Mouse (Mus musculus): ENCODE data around the gene Sh2d3c.

Sh2d3c gene

DNA sequence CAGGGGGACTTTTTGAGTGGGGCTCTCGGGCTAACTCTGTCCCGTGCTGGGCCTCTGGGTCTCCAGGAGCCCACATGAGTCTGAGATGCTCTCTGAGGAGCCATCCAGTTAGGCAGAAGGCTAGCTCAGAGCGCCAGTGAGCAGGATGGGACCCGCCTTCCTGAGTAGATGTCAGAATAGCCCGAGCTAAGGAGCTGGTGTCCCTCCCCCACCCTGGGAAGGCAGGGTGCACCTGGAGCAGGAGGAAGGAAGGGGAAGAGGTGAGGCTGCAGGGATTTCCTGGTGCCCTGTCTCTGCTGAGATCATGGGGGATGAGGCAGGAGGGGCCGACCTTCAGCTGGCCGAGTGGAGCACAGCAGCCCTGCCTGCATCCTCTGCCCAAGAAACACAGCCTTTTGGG lies 7.6 kb downstream of the Sh2d3c start:
- no peak for DNase-seq

DNA sequence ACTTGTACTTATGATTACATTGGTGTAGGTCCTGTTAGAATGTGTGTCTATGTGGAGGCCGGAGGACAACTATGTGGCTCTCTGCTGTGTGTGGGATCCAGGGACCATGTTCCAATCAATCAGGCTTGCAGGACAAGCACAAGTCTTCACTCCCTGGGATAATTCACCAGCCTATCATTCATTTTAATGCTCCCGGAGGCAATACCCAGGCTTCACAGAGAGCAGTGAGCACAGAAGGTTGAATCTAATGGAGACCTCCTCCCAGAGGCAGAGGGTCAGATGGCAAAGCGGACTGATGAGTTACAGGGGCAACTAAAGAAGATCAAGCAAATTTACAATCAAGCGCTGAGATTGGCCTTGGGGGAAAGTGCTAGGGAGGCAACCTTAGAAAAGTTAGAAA lies 8.7 kb downstream of the Sh2d3c start:
- DNase-seq: no peak

- DNase-seq: no peak
These were observed 10.0 kb downstream of the Sh2d3c start for GRCm38 (mm10) chr2:32730854-32731253.

DNA sequence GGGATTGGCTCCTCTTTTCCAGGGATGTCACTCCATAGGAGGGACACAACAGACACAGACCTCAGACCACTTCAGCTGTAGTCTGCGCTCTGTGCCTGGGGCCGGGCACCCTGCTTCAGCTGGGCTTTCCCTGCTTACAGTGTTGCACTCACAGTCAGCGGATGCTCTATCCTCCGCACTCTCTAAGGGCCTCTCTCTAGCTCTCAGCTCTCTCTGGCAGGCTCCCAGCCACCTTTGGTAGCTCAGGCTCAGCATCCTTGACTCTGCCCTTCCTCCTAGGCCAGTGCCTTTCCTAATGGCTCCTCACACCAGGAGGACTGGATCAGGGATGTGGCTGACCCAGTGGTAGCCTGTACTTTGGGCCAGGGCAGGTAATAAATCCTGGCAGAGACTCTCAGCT lies 11.1 kb downstream of the Sh2d3c start:
- no peak for DNase-seq

DNA sequence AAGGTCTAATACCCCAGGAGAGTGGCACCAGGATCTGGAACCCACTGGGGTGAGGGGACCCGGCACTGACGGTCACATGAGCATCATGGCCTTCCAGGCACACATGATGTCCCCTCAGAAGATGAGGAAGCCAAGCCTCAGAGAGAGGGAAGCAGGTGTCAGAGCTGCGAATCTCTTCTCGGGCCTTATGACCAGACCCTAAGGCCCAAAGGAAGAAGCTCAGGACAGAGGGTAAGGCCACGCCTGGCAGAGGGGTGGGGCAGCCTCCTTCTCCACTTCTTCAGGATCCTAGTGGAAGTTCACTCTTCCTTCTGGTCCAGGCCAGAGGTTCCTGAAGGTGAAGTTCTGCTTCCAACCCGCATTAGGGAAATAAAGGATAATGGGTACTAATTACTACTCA lies 11.8 kb downstream of the Sh2d3c start:
- DNase-seq: no peak

- DNase-seq: no peak
These were observed 13.6 kb downstream of the Sh2d3c start for GRCm38 (mm10) chr2:32734480-32734879.

DNA sequence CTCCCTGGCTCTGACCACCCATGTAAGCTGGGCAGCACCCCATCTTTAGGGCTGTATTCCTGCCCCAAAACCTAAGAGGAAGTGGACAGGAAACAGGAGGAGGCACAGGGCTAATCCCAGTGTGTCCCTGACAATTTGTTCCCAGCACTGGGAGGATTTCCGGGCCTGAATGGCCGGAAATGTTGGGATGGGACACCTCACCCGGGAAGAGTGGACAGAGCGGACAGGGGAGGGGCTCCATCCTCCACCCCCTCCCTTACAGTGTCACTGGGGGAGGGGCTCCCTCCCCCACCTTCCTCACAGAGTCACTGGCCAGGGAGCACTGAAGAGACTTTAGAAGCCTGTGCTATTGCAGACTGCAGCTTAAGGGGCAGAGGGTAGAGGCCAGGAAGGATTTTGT lies 14.1 kb downstream of the Sh2d3c start:
- no peak for DNase-seq

GRCm38 (mm10) chr2:32736306-32736829 lies 15.5 kb downstream of the Sh2d3c start:
- DNase-seq: no peak

DNA sequence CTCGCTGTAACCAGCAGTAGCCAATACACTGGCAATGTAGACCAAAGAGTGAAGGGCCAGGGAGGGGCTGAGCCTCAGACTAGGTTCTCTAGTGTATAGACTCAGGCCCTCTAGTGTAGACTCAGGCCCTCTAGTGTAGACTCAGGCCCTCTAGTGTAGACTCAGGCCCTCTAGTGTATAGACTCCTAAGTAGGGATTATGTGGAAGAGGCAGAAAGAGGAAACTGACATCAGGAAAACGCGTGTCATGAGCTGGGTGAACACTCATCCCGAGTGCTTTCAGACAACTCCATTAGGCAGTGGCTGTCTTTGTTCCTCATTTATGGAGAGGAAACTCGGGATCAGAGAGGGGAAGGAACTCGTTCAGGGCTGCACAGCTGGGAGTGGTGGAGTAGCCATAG lies 16.2 kb downstream of the Sh2d3c start:
- DNase-seq: no peak

DNA sequence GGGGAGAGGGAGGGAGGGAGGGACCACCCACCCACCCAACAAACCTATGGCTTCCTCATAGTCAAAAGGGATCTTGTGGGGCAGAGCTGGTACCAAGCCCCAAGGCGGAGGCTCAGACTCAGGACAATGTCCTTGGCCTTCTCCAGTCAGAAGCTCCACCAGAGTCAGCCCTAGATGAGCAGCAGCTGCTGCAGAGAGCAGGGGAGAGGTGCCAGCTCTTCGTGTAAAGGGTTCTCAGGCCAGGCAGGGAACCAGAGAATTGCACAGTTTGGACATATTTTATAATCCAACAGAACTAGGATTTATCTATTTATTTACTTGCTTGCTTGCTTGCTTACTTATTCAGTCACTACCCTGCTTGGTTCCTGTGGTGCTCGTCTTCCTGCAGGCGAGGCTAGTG lies 18.5 kb downstream of the Sh2d3c start:
- no peak for DNase-seq

DNA sequence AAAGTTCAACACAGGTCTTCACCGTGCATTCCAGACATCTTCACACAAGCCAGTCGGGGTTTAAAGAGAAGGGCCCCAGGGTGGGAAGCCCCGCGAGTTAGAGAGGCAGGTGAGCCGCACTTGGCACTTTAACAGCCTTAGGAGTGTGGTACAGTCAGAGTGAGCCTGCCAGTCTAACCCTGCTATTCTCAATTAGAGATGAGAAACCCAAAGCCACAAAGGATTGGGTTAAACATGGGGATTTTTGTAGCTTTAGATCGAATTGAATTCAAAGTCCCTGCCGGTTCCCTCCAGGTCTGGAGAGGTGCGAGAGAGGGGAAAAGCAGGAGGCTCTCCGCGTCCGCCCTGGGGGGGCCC lies 20.0 kb downstream of the Sh2d3c start, which contains the start of gene 6330409D20Rik:
6330409D20Rik (minus strand) TSS at position 101 of the 357 bp plus-strand sequence.
- no peak for DNase-seq

- DNase-seq: peak; percentile 86
These were observed 20.7 kb downstream of the Sh2d3c start for GRCm38 (mm10) chr2:32741273-32742172.

DNA sequence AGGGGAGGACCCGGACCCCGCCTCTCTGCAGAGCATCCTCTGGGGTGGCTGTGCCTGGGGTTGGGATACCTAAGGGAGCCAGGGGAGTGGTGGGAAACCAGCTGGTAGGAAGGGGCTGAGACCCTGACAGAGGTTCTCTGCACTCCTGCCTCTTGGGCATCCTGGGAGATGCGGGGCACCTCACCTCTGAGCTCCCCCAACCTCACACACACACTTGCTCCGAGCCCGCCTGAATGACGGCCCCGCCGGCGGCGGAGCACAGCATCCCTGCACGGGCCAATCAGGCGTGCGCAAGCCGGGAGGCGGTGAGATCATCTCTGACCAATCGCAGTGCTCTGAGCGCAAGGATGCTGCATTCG lies 21.3 kb downstream of the Sh2d3c start:
- DNase-seq: peak; percentile 92

DNA sequence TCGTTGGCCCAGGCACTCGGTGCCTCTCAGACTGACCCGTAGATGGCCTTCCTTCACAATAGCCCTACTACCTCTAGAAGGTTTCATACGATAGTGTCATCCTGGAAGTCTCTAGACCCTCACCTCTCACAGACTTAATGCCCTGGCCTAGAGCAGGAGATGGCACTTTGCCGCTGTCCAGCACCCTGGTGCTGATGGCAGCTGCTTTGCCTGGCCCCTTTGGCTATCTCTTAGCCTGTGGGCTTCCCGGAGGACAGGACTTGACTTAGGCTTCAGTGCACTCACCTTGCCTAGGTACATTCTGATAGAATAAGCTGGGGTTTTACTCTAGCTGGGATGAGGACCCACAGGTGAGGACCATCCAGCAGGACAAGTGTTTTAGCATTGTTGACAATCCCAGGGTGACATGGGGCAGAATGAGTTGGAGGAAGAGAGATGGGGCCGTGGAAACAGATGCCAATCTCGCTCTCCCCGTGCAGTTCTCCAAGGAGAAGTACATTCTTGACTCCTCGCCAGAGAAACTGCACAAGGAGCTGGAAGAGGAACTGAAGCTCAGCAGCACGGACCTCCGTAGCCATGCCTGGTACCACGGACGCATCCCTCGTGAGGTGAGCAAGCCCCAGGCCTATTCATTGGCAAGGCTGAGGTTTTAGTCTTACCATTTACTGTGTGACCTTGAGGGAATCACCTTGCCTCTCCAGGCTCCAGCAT lies 23.6 kb downstream of the Sh2d3c start:
- DNase-seq: no peak

- DNase-seq: no peak
These were observed 28.2 kb downstream of the Sh2d3c start for GRCm38 (mm10) chr2:32749082-32749481.

- peak; percentile 33 for DNase-seq
These were observed 29.3 kb downstream of the Sh2d3c start for GRCm38 (mm10) chr2:32750199-32750598.

- peak; percentile 92 for DNase-seq
These were observed 30.2 kb downstream of the Sh2d3c start for GRCm38 (mm10) chr2:32750887-32751664.

DNA sequence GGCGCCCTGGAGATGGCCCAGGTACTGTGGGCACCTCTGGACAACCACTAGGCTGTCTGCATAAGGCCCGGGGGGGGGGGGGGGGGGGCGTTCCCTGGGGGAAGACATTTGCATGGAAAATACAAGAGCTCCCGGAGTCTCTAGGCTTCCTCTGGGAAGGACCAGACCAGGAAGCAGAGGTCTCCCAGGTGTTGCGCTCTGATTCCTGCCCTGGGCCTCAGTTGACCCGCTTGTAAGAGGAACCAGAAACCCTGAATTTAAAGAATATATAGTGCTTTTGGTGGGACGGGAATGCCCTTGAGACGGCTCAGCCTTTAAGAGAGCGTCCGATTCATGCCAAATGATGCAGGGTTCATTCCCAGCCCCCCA lies 30.8 kb downstream of the Sh2d3c start:
- DNase-seq: no peak

GRCm38 (mm10) chr2:32752181-32752580 lies 31.3 kb downstream of the Sh2d3c start:
- peak; percentile 54 for DNase-seq

GRCm38 (mm10) chr2:32756674-32757055 lies 35.8 kb downstream of the Sh2d3c start:
- DNase-seq: no peak

GRCm38 (mm10) chr2:32757056-32757845 lies 36.4 kb downstream of the Sh2d3c start, which contains the start of gene Tor2a:
Gene Tor2a (plus strand): TSS chr2:32757234.
- peak; percentile 98 for DNase-seq

DNA sequence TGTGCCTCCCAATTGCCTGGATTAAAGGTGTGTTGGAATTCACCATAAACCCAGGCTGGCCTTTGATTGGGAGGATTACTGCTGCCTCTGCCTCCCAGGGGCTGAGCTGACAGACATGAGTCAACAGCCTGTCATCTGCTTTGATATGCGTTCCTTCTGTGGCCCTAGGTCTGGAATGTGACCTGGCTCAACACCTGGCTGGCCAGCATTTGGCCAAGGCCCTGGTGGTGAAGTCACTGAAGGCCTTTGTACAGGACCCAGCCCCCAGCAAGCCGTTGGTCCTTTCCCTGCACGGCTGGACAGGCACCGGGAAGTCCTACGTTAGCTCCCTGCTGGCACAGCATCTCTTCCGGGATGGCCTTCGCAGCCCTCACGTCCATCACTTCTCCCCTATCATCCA lies 37.6 kb downstream of the Sh2d3c start:
- no peak for DNase-seq

Data from retina, postnatal 1 day (tissue).